Mouse (Mus musculus): ENCODE results near the gene Rreb1. TPM values are rescaled to one million over a fixed set of nuclear protein-coding genes. Genes with fewer than 3 reads are reported as not detected.

Rreb1 gene
- polyA plus RNA-seq, 1 experiment = 23.3 TPM

GRCm38 (mm10) chr13:37967052-37967437 lies 188.8 kb downstream of the Rreb1 start:
- no peak overlapping the region for H3K4me3 ChIP-seq (replicated peaks)
- no peaks in the 10 kb centered on the region for H3K27me3 ChIP-seq (replicated peaks)
- no peaks in the 10 kb centered on the region for H3K9me3 ChIP-seq
- H3K4me1 ChIP-seq = peaks cover 62% of the 10 kb centered on the region
- peaks cover 19% of the 10 kb centered on the region for H3K36me3 ChIP-seq (replicated peaks; ENCODE audit: low read length)
- no peak for TF ChIP-seq GATA1 (IDR thresholded peaks at IDR 0.05; ENCODE audit: borderline replicate concordance, low read length)
- TF ChIP-seq FLI1 (IDR thresholded peaks at IDR 0.05; ENCODE audit: low read length) = no peak

- no peaks in the 10 kb centered on the region for H3K9me3 ChIP-seq
- peaks cover 25% of the 10 kb centered on the region for H3K36me3 ChIP-seq (replicated peaks; ENCODE audit: low read length)
- peaks cover 58% of the 10 kb centered on the region for H3K4me1 ChIP-seq
- H3K27me3 ChIP-seq (replicated peaks) = no peaks in the 10 kb centered on the region
- no peak for TF ChIP-seq FLI1 (IDR thresholded peaks at IDR 0.05; ENCODE audit: low read length)
- no peak for TF ChIP-seq GATA1 (IDR thresholded peaks at IDR 0.05; ENCODE audit: borderline replicate concordance, low read length)
- no peak overlapping the region for H3K4me3 ChIP-seq (replicated peaks)
Measured at GRCm38 (mm10) chr13:37967565-37967964, 189.4 kb downstream of the Rreb1 start.

GRCm38 (mm10) chr13:37969337-37969736 lies 191.1 kb downstream of the Rreb1 start:
- peaks cover 40% of the 10 kb centered on the region for H3K36me3 ChIP-seq (replicated peaks; ENCODE audit: low read length)
- H3K4me1 ChIP-seq = peaks cover 49% of the 10 kb centered on the region
- H3K9me3 ChIP-seq = no peaks in the 10 kb centered on the region
- H3K4me3 ChIP-seq (replicated peaks) = peak overlapping the region; percentile 51
- TF ChIP-seq GATA1 (IDR thresholded peaks at IDR 0.05; ENCODE audit: borderline replicate concordance, low read length) (no peak), FLI1 (IDR thresholded peaks at IDR 0.05; ENCODE audit: low read length) (no peak)
- no peaks in the 10 kb centered on the region for H3K27me3 ChIP-seq (replicated peaks)

GRCm38 (mm10) chr13:37969988-37970387 lies 191.8 kb downstream of the Rreb1 start:
- Histone ChIP-seq H3K4me3 (replicated peaks) (no peak overlapping the region), H3K9me3 (no peaks in the 10 kb centered on the region), H3K27me3 (replicated peaks) (no peaks in the 10 kb centered on the region), H3K36me3 (replicated peaks; ENCODE audit: low read length) (peaks cover 47% of the 10 kb centered on the region), H3K4me1 (peaks cover 42% of the 10 kb centered on the region)
- no peak for TF ChIP-seq FLI1 (IDR thresholded peaks at IDR 0.05; ENCODE audit: low read length)
- no peak for TF ChIP-seq GATA1 (IDR thresholded peaks at IDR 0.05; ENCODE audit: borderline replicate concordance, low read length)

GRCm38 (mm10) chr13:37970887-37971530 lies 192.8 kb downstream of the Rreb1 start:
- Histone ChIP-seq H3K27me3 (replicated peaks) (no peaks in the 10 kb centered on the region), H3K4me1 (peaks cover 32% of the 10 kb centered on the region), H3K9me3 (no peaks in the 10 kb centered on the region), H3K4me3 (replicated peaks) (no peak overlapping the region), H3K36me3 (replicated peaks; ENCODE audit: low read length) (peaks cover 57% of the 10 kb centered on the region)
- TF ChIP-seq GATA1 (IDR thresholded peaks at IDR 0.05; ENCODE audit: borderline replicate concordance, low read length) (no peak), FLI1 (IDR thresholded peaks at IDR 0.05; ENCODE audit: low read length) (no peak)

- Histone ChIP-seq H3K9me3 (no peaks in the 10 kb centered on the region), H3K27me3 (replicated peaks) (no peaks in the 10 kb centered on the region), H3K4me3 (replicated peaks) (no peak overlapping the region), H3K36me3 (replicated peaks; ENCODE audit: low read length) (peaks cover 87% of the 10 kb centered on the region), H3K4me1 (peaks cover 22% of the 10 kb centered on the region)
- TF ChIP-seq FLI1 (IDR thresholded peaks at IDR 0.05; ENCODE audit: low read length) (no peak), GATA1 (IDR thresholded peaks at IDR 0.05; ENCODE audit: borderline replicate concordance, low read length) (no peak)
Measured at GRCm38 (mm10) chr13:37974036-37974435, 195.8 kb downstream of the Rreb1 start.

- TF ChIP-seq GATA1 (IDR thresholded peaks at IDR 0.05; ENCODE audit: borderline replicate concordance, low read length) = no peak
- no peak for TF ChIP-seq FLI1 (IDR thresholded peaks at IDR 0.05; ENCODE audit: low read length)
- peaks cover 18% of the 10 kb centered on the region for H3K4me1 ChIP-seq
- H3K27me3 ChIP-seq (replicated peaks) = no peaks in the 10 kb centered on the region
- peaks cover 93% of the 10 kb centered on the region for H3K36me3 ChIP-seq (replicated peaks; ENCODE audit: low read length)
- no peak overlapping the region for H3K4me3 ChIP-seq (replicated peaks)
- H3K9me3 ChIP-seq = no peaks in the 10 kb centered on the region
Measured at GRCm38 (mm10) chr13:37974731-37975130, 196.5 kb downstream of the Rreb1 start.

- H3K4me1 ChIP-seq = peaks cover 14% of the 10 kb centered on the region
- no peak overlapping the region for H3K4me3 ChIP-seq (replicated peaks)
- peaks cover 99% of the 10 kb centered on the region for H3K36me3 ChIP-seq (replicated peaks; ENCODE audit: low read length)
- no peaks in the 10 kb centered on the region for H3K9me3 ChIP-seq
- no peaks in the 10 kb centered on the region for H3K27me3 ChIP-seq (replicated peaks)
- no peak for TF ChIP-seq FLI1 (IDR thresholded peaks at IDR 0.05; ENCODE audit: low read length)
- TF ChIP-seq GATA1 (IDR thresholded peaks at IDR 0.05; ENCODE audit: borderline replicate concordance, low read length) = no peak
Measured at GRCm38 (mm10) chr13:37979506-37979905, 201.3 kb downstream of the Rreb1 start.

GRCm38 (mm10) chr13:37980346-37980745 lies 202.1 kb downstream of the Rreb1 start:
- no peaks in the 10 kb centered on the region for H3K9me3 ChIP-seq
- H3K36me3 ChIP-seq (replicated peaks; ENCODE audit: low read length) = peaks cover 99% of the 10 kb centered on the region
- TF ChIP-seq FLI1 (IDR thresholded peaks at IDR 0.05; ENCODE audit: low read length) (no peak), GATA1 (IDR thresholded peaks at IDR 0.05; ENCODE audit: borderline replicate concordance, low read length) (no peak)
- H3K4me3 ChIP-seq (replicated peaks) = no peak overlapping the region
- peaks cover 14% of the 10 kb centered on the region for H3K4me1 ChIP-seq
- H3K27me3 ChIP-seq (replicated peaks) = no peaks in the 10 kb centered on the region

GRCm38 (mm10) chr13:37981063-37981462 lies 202.9 kb downstream of the Rreb1 start:
- no peaks in the 10 kb centered on the region for H3K27me3 ChIP-seq (replicated peaks)
- peaks cover 14% of the 10 kb centered on the region for H3K4me1 ChIP-seq
- H3K4me3 ChIP-seq (replicated peaks) = no peak overlapping the region
- TF ChIP-seq FLI1 (IDR thresholded peaks at IDR 0.05; ENCODE audit: low read length) (no peak), GATA1 (IDR thresholded peaks at IDR 0.05; ENCODE audit: borderline replicate concordance, low read length) (no peak)
- H3K36me3 ChIP-seq (replicated peaks; ENCODE audit: low read length) = peaks cover 99% of the 10 kb centered on the region
- no peaks in the 10 kb centered on the region for H3K9me3 ChIP-seq

Data from megakaryocyte, embryonic 14.5 days (primary cell).